Mouse (Mus musculus) lung, postnatal 14 days (tissue): Measurements from ENCODE around the gene Ifitm2.
"Not testable (repeated sequence)": the region's sequence is repeated elsewhere in the genome, so short reads cannot be mapped to it uniquely, and the experiment has no call there.

ENCODE experiments used
- DNase-seq: peaks from one replicate; pipeline ENCODE4 v3.0.0; 2021

The Ifitm2 gene

GRCm38 (mm10) chr7:140955758-140956555 is at the start of gene Ifitm2, which contains the start of gene Gm45717:
Gene Ifitm2, minus strand, starts transcription at chr7:140955987.
Gene Gm45717, minus strand, starts transcription at chr7:140955937.
- peak; percentile 84 for DNase-seq

GRCm38 (mm10) chr7:141003248-141004010 is 47.6 kb upstream of the Ifitm2 start:
- no peak for DNase-seq

- no peak for DNase-seq
Observed at GRCm38 (mm10) chr7:141000881-141001708, 45.3 kb upstream of the Ifitm2 start.

GRCm38 (mm10) chr7:140998853-140999700 is 43.3 kb upstream of the Ifitm2 start:
- DNase-seq: no peak

- no peak for DNase-seq
Observed at GRCm38 (mm10) chr7:140997817-140998216, 42.0 kb upstream of the Ifitm2 start.

- no peak for DNase-seq
Observed at GRCm38 (mm10) chr7:140991117-140991689, 35.4 kb upstream of the Ifitm2 start.

- no peak for DNase-seq
Observed at GRCm38 (mm10) chr7:140990622-140991021, 34.8 kb upstream of the Ifitm2 start.

- no peak for DNase-seq
Observed at GRCm38 (mm10) chr7:140990185-140990584, 34.4 kb upstream of the Ifitm2 start.

- DNase-seq: no peak
Observed at GRCm38 (mm10) chr7:140989022-140989421, 33.2 kb upstream of the Ifitm2 start.

GRCm38 (mm10) chr7:140987182-140988138 is 31.7 kb upstream of the Ifitm2 start:
- DNase-seq: no peak

GRCm38 (mm10) chr7:140982971-140983370 is 27.2 kb upstream of the Ifitm2 start:
- DNase-seq: no peak

- DNase-seq: no peak
Observed at GRCm38 (mm10) chr7:140981704-140982103, 25.9 kb upstream of the Ifitm2 start.

GRCm38 (mm10) chr7:140976720-140977119 is 20.9 kb upstream of the Ifitm2 start:
- not testable (repeated sequence) for DNase-seq

- DNase-seq: no peak
Observed at GRCm38 (mm10) chr7:140975465-140975864, 19.7 kb upstream of the Ifitm2 start.

GRCm38 (mm10) chr7:140974940-140975339 is 19.2 kb upstream of the Ifitm2 start:
- DNase-seq: no peak

GRCm38 (mm10) chr7:140973396-140974165 is 17.8 kb upstream of the Ifitm2 start:
- no peak for DNase-seq

- DNase-seq: peak; percentile 44
Observed at GRCm38 (mm10) chr7:140971479-140972171, 15.8 kb upstream of the Ifitm2 start.

GRCm38 (mm10) chr7:140970931-140971330 is 15.1 kb upstream of the Ifitm2 start:
- no peak for DNase-seq

GRCm38 (mm10) chr7:140968710-140969109 is 12.9 kb upstream of the Ifitm2 start:
- DNase-seq: not testable (repeated sequence)
